Mouse (Mus musculus) heart, adult 2 months (tissue): Measurements from ENCODE around the gene Cyp2a22. TPM values are rescaled to one million over a fixed set of nuclear protein-coding genes. Genes with fewer than 3 reads are reported as not detected.

Source experiments
- polyA plus RNA-seq: library from polyadenylated mRNA; depleted of rRNA; stranded (reverse); fragments of >200 nt; gene quantifications from 2 replicates; pipeline ENCODE4 v1.2.3, GENCODE M21; 2012; rRNA removed
- total RNA-seq, 2 experiments: library from RNA; stranded (reverse); gene quantifications; 2 replicates each; pipeline ENCODE4 v1.2.3; 2021

The Cyp2a22 gene
- total and polyA plus RNA-seq, 3 experiments = not detected

Other genes starting within 250 kb of the Cyp2a22 start
- gene Cyp2b19, start 182.2 kb downstream of the Cyp2a22 start, total RNA-seq = not detected
- gene Cyp2b19, start 182.2 kb downstream of the Cyp2a22 start, polyA plus RNA-seq = not detected in 2 replicates
- not detected for gene Cyp2g1, start 130.5 kb downstream of the Cyp2a22 start, total RNA-seq
- not detected in 2 replicates for gene Cyp2g1, start 130.5 kb downstream of the Cyp2a22 start, polyA plus RNA-seq
- not detected for gene Cyp2a5, start 104.1 kb downstream of the Cyp2a22 start, total RNA-seq
- gene Cyp2a5, start 104.1 kb downstream of the Cyp2a22 start, polyA plus RNA-seq = 0.64 and 35.7 TPM in 2 replicates
- not detected for gene Cyp2a12, start 89.7 kb upstream of the Cyp2a22 start, total RNA-seq
- 0.38 TPM in 1 of 2 replicates, not detected in the other for gene Cyp2a12, start 89.7 kb upstream of the Cyp2a22 start, polyA plus RNA-seq
- gene Cyp2f2, start 180.5 kb upstream of the Cyp2a22 start, total RNA-seq = under 1 TPM; 0.60 to 0.93 TPM
- 0.94 and 220 TPM in 2 replicates for gene Cyp2f2, start 180.5 kb upstream of the Cyp2a22 start, polyA plus RNA-seq
- not detected for gene Cyp2t4, start 214.3 kb upstream of the Cyp2a22 start, total RNA-seq
- not detected in 2 replicates for gene Cyp2t4, start 214.3 kb upstream of the Cyp2a22 start, polyA plus RNA-seq
- gene Egln2, start 227.4 kb upstream of the Cyp2a22 start, total RNA-seq = 10 to 100 TPM; 51.8 to 64.4 TPM
- gene Egln2, start 227.4 kb upstream of the Cyp2a22 start, polyA plus RNA-seq = 52.4 and 57.7 TPM in 2 replicates
- gene Rab4b, start 239.5 kb upstream of the Cyp2a22 start, total RNA-seq = 10 to 100 TPM; 11.0 TPM
- gene Rab4b, start 239.5 kb upstream of the Cyp2a22 start, polyA plus RNA-seq = 22.4 and 23.1 TPM in 2 replicates
- under 1 TPM in 1 of 2 experiments, not detected in 1; 0.16 TPM for gene Gm21983, start 241.7 kb upstream of the Cyp2a22 start, total RNA-seq
- not detected in 2 replicates for gene Gm21983, start 241.7 kb upstream of the Cyp2a22 start, polyA plus RNA-seq
- under 1 TPM in 1 of 2 experiments, not detected in 1; 0.39 TPM for gene Mia, start 241.8 kb upstream of the Cyp2a22 start, total RNA-seq
- 0.50 and 0.78 TPM in 2 replicates for gene Mia, start 241.8 kb upstream of the Cyp2a22 start, polyA plus RNA-seq